Mouse (Mus musculus) small intestine, adult 2 months (tissue): ENCODE data around the gene Slc10a1.

Experiments used
- CTCF ChIP-seq: fragments of 200-500 bp; IDR thresholded peaks from 2 replicates; pipeline ENCODE4 v1.5.1; 2012; ENCODE audit warnings: low read depth, mild to moderate bottlenecking, control low read depth, inconsistent platforms, low read length, moderate library complexity, mixed read lengths; ENCODE audit not compliant: insufficient replicate concordance, insufficient read length; ENCODE audit errors: extremely low read depth
- POLR2A ChIP-seq: fragments of 200-500 bp; IDR thresholded peaks from 2 replicates; pipeline ENCODE4 v1.6.1; 2012; ENCODE audit warnings: low read depth, mild to moderate bottlenecking, control low read depth, inconsistent platforms, low read length, moderate library complexity

DNA sequence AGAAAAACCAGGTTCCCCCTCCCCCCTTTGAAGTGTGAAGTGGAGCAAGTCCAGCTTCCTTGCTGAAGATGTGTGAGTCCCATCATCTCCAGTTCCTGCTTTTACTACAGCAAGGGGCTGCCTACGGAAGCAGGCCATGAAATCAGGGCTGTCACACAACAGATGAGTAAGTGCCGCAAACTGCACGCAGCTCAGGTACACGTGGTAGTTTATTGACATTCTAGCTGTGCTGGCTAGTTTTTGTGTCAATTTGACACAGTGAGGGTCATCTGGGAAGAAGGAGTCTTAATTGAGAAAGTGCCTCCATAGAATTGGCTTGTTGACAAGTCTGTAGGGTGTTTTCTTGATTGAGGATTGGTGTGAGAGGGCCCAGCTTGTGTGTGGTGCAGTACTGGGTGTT lies 5.9 kb downstream of the Slc10a1 start:
- TF ChIP-seq POLR2A (no peak), CTCF (no peak)
